Mouse (Mus musculus) hematopoietic stem cell, adult 5-6 weeks (primary cell): Measurements from ENCODE around the gene Olfr15. TPM values are rescaled to one million over a fixed set of nuclear protein-coding genes. Genes with fewer than 3 reads are reported as not detected.

Experiments
- ATAC-seq, 2 experiments: fragments of 125-278 bp in 1 of 2; replicated peaks in 1 of 2; 2 replicates each; pipeline ENCODE4 v1.8.0; 2016 to 2017; ENCODE audit warnings: inconsistent platforms in 2 of 2, mild to moderate bottlenecking in 2 of 2, moderate number of reproducible peaks in 2 of 2, low read depth in 1 of 2, moderate TSS enrichment in 1 of 2; ENCODE audit not compliant: low FRiP score in 2 of 2, poor library complexity in 2 of 2, severe bottlenecking in 2 of 2, insufficient read depth in 1 of 2, low TSS enrichment in 1 of 2
- total RNA-seq: library from RNA; stranded (forward); fragments of 172-1452, 232-1000 nt; gene quantifications from 2 replicates; pipeline ENCODE4 v1.2.3, GENCODE M21; 2017

Gene Olfr15
- total RNA-seq, 1 experiment from 2014 or later: not detected

- no peak for ATAC-seq
Measured at GRCm38 (mm10) chr16:3854437-3855182, 23.9 kb downstream of the Olfr15 start.

DNA sequence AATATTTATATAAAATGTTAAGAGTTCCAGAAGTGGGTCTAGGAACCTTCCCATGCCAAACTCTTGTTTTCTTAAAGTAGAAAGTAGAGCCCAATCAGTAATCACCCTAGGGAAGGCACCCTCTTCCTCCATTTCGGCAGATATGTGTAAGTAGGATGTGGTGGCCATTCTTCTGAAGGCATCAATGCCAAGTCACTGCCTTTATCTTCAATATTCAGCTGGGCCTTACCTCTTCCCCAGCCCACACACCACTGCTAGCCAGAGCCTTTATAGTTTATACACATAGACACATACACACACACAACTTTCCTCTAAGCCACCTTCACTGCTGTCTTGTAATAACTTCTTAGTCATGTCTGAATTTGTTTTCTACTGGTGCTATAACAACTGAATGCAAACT lies 25.1 kb downstream of the Olfr15 start:
- no peak for ATAC-seq

DNA sequence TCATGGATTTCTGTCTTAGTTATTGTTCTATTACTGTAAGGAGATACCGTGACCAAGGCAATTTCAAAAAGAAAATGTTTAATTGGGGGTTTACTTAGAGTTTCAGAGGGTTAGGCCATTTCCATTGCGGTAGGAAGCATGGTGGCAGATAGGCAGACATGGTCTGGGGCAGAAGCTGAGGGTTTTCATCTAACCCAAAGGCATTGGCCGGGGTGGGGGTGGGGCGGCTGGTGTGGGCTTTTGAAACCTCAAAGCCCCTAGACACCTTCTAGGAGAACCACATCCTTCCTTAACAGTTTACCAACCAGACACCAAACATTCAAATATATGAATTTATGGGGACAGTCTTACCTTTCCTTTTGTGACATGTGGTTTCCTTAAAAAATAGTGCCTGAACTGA lies 28.6 kb downstream of the Olfr15 start:
- peak; percentile 56 to 59 for ATAC-seq

DNA sequence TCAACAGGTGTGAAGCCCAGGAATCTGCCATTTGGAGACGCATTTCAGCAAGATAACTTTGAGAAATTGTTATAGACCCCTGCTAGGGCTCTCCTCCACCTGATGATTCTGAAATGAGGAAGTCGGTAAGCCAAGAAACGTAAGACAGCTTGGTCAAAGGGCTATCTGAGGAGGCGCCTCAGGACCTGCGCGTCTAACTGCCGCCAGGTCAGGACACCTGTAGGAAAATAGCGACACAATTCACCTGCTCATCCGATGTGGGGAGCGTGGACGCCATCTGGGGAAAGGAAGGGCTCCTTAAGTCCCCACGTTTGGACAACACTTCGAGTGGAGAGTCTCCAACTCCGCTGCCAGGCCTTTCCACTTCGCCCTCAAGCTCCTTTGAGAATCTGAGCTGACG lies 41.1 kb downstream of the Olfr15 start:
- peak in 1 of 2 experiments; percentile 31; a peak in 1 of 4 replicates for ATAC-seq

DNA sequence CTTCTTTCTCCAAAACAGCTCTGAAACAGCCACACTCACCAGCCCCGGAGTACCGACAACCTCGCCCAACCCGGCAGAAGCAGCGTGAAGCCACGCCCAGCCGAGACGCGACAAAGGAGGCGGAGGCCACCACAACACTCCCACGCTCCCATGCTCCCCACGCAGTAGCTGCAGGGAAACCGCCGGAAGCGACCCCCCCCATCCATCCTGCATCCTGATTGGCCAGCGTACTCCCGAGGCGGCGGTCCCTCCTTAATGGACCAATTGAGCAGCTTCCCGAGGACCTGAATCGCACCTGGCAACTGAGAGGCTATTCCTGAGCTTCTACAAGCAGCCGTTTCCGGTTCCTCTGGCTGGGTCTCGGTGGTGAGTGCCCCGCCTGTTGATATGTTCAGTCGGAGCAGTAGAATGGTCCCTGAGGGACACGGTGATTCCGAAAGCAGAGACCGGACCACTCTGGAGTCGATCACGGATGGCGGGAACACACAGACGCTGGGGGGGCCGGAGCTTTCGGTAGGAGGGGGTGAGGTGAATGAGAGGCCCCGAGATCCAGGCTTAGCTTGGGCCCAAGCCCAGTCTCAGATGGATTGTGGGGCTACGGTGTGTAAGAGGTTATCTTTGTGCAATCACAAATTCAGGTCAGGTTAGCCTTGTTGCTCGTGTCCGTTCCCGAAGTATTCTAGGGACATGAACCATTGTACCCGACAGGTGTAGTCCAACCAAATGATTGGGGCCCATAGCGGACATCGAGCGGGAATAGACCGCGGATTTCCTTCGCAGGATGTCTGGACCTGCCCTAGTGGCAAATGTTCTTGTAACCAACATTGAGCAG lies 41.8 kb downstream of the Olfr15 start, which contains the start of gene Naa60:
Gene Naa60 (plus strand): TSS at position 160 of the 832 bp plus-strand sequence.
- peak; percentile 97 to 98 for ATAC-seq

- no peak for ATAC-seq
Measured at GRCm38 (mm10) chr16:3876346-3876745, 45.7 kb downstream of the Olfr15 start.

DNA sequence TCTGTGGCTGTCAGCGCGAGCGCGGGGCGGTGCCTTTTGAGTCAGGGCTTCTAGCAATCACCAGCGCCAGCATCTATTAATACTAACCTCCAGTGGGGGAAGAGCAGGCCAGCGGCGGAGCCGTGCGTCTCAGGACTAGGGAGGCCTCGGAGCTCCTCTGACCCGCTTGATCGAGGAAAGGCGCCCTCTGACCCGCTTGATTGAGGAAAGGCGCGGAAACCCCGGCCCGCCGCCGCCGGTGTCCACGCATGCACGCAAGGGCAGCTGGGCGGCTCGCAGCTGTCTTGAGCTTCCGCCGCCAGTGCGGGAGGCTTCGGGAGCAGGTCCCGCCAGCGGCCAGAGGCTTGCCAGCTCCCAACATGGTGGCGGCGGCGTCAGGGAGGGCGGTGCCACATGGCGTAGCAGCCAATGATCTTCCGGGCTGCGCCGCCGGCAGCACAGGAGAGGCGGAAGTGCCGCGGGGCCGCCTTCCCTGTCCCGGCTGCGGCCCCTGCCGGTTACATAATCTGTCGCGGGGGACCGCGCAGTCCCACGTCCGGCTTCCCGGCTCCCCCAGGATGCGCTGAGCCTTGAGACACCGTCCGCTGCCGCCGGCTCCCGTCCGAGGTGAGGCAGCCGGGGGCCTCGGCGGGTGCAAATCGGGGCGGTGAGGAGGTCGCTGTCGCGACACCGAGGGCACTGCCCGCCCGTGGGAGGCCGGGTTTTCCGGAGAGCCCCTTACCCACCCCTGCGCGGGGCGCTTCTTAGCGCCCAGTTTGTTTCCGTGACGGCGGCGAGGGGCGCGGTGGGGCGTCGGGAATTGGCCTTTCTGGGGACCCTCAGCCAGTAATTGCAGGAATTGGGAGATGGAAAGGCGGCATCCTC lies 53.8 kb downstream of the Olfr15 start, which contains the start of the genes Zfp597 and Gm20695:
Gene Zfp597 (minus strand): TSS at position 361 of the 864 bp plus-strand sequence.
Gene Gm20695 (plus strand): TSS at position 448 of the 864 bp plus-strand sequence.
- ATAC-seq: peak; percentile 93 to 99

GRCm38 (mm10) chr16:3885065-3885670 lies 54.5 kb downstream of the Olfr15 start:
- peak; percentile 30 to 35; a peak in 1 of 4 replicates for ATAC-seq

DNA sequence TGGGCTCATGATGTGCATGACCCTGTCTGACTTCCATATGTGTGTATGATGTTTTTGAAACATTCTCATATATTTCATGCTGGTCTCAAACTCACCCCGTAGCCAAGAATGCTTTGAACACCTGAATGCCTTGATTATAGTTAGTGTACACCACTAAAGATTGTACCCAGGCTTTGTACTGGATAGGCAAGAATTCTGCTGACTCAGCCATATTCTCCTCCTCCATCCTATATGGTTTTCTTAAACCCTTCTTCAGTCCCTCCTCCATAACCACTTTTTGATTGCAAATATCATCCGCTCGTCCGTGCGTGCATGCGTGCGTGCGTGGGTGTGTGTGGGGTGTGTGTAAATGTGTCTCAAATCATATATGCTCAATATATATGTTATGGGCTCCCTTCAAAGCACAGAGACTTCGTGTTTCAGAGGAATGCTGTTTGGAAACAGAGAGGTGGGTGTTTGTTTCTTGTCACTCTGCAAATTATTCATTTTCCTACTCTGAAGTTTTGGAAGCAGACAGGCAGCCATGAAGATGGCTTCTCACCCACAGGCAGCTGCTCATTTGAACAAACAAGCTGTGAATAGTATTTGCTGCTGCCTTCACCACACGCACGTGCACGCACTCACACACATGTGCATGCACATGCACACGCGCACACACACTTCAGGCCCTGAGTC lies 61.1 kb downstream of the Olfr15 start:
- no peak for ATAC-seq

- no peak for ATAC-seq
Measured at GRCm38 (mm10) chr16:3893739-3894138, 63.1 kb downstream of the Olfr15 start.

Other genes starting within 250 kb of the Olfr15 start
- gene Olfr161, start 239.8 kb upstream of the Olfr15 start, total RNA-seq: not detected in 2 replicates
- gene Mefv, start 112.8 kb upstream of the Olfr15 start, total RNA-seq: 2.4 and 4.9 TPM in 2 replicates
- gene Zfp263, start 86.8 kb upstream of the Olfr15 start, total RNA-seq: 50.8 and 56.0 TPM in 2 replicates
- 0.94 and 1.5 TPM in 2 replicates for gene Zfp174, start 16.4 kb downstream of the Olfr15 start, total RNA-seq
- gene Naa60, start 41.5 kb downstream of the Olfr15 start, total RNA-seq: 26.8 and 36.5 TPM in 2 replicates
- 17.1 and 18.4 TPM in 2 replicates for gene Zfp597, start 53.7 kb downstream of the Olfr15 start, total RNA-seq
- not detected in 2 replicates for gene Gm20695, start 53.8 kb downstream of the Olfr15 start, total RNA-seq
- 1.4 and 3.1 TPM in 2 replicates for gene 1700037C18Rik, start 77.8 kb downstream of the Olfr15 start, total RNA-seq
- gene Cluap1, start 77.9 kb downstream of the Olfr15 start, total RNA-seq: 52.6 and 61.8 TPM in 2 replicates
- gene Nlrc3, start 145.8 kb downstream of the Olfr15 start, total RNA-seq: 6.2 and 14.7 TPM in 2 replicates
- gene Slx4, start 172.9 kb downstream of the Olfr15 start, total RNA-seq: 22.8 and 29.0 TPM in 2 replicates
- gene Dnase1, start 206.1 kb downstream of the Olfr15 start, total RNA-seq: 0.45 TPM in 1 of 2 replicates, not detected in the other
- gene Trap1, start 246.9 kb downstream of the Olfr15 start, total RNA-seq: 107 and 152 TPM in 2 replicates